Mouse (Mus musculus) liver, embryonic 11.5 days (tissue): ENCODE results near the gene Supt5. TPM values are rescaled to one million over a fixed set of nuclear protein-coding genes. Genes with fewer than 3 reads are reported as not detected.

Source experiments
- ATAC-seq: fragments of 200-750 bp; cut with Nextera tagmentation; replicated peaks from 2 replicates; pipeline ENCODE4 v1.8.0; 2017; ENCODE audit warnings: moderate number of reproducible peaks, mild to moderate bottlenecking, moderate TSS enrichment, moderate library complexity; ENCODE audit not compliant: low FRiP score
- DNase-seq: peaks from one replicate; pipeline ENCODE4 v3.0.0-alpha.2; 2017; ENCODE audit warnings: low spot score
- H3K27ac ChIP-seq: fragments of 300-500 bp; sonication (generic); 2 replicates; pipeline ENCODE4 v1.5.1; 2014; ENCODE audit warnings: mild to moderate bottlenecking, low read depth, low read length, control low read depth
- H3K27me3 ChIP-seq: fragments of 300-500 bp; sonication (generic); replicated peaks from 2 replicates; pipeline ENCODE4 v1.6.1; 2014; ENCODE audit warnings: low read length, mixed read lengths; ENCODE audit not compliant: control insufficient read depth, insufficient read depth
- H3K36me3 ChIP-seq: fragments of 300-500 bp; sonication (generic); 2 replicates; pipeline ENCODE4 v1.6.1; 2014; ENCODE audit warnings: mild to moderate bottlenecking, low read length, moderate library complexity, mixed read lengths; ENCODE audit not compliant: control insufficient read depth, insufficient read depth
- H3K4me1 ChIP-seq: fragments of 300-500 bp; sonication (generic); replicated peaks from 2 replicates; pipeline ENCODE4 v1.6.1; 2014; ENCODE audit warnings: low read length, mixed read lengths; ENCODE audit not compliant: control insufficient read depth, insufficient read depth
- H3K4me2 ChIP-seq: fragments of 300-500 bp; sonication (generic); 2 replicates; pipeline ENCODE4 v1.6.1; 2014; ENCODE audit warnings: mild to moderate bottlenecking, control low read depth, moderate library complexity
- H3K4me3 ChIP-seq: fragments of 300-500 bp; sonication (generic); 2 replicates; pipeline ENCODE4 v1.5.1; 2014; ENCODE audit warnings: low read depth, low read length, control low read depth
- H3K9ac ChIP-seq: fragments of 300-500 bp; sonication (generic); 2 replicates; pipeline ENCODE4 v1.6.1; 2014; ENCODE audit warnings: low read depth, low read length, control low read depth
- H3K9me3 ChIP-seq: fragments of 300-500 bp; sonication (generic); 2 replicates; pipeline ENCODE4 v1.6.1; 2016; ENCODE audit warnings: low read length, inconsistent platforms, mixed read lengths; ENCODE audit not compliant: control insufficient read depth
- WGBS: fragments of 180-500 bp; shearing (Covaris S2); extraction: QIAGEN DNeasy Blood & Tissue Kit; methylation state at CpG from one replicate; pipeline ENCODE4 v1.1.7; 2014; 5-methylcytosine and 5-hydroxymethylcytosine counted together
- polyA plus RNA-seq: library from polyadenylated mRNA; unstranded; fragments of >200 nt; fragmentation: Nextera tagmentation; extraction: Ambion mirVana; gene quantifications from 2 replicates; pipeline ENCODE4 v1.2.1, GENCODE M21; 2014

Supt5 gene
- polyA plus RNA-seq, 1 experiment from 2014 or later = 77.9 TPM

DNA sequence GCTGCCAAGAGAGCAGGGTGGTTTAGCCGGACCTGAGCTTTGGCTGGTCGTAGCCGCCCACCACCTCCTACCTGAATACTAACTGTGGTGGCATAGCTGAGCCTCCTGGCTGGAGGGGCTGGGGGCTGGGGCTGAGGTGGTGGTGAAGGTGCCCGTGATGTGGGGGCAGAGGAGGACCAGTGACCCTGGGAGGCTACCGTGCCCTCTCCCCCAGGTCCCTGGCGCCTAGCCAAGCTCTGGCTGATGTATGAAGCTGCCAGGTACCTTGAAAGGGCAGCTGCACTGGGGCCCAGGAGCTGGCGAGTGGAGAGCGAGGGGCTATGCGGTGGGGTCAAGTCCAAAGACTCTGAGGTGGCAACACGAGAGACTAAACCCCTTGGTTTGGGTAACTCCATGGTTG lies 21.3 kb upstream of the Supt5 start:
- Histone ChIP-seq H3K36me3 (peaks cover 30% of the 10 kb centered on the region), H3K27ac (no peak overlapping the region), H3K27me3 (no peaks in the 10 kb centered on the region), H3K9me3 (no peaks in the 10 kb centered on the region), H3K9ac (no peak overlapping the region), H3K4me1 (peaks cover 10% of the 10 kb centered on the region), H3K4me3 (no peak overlapping the region), H3K4me2 (no peak overlapping the region)
- ATAC-seq = no peak
- 90% methylated on average over 10 of the region's 10 CpGs for WGBS
- DNase-seq = no peak

DNA sequence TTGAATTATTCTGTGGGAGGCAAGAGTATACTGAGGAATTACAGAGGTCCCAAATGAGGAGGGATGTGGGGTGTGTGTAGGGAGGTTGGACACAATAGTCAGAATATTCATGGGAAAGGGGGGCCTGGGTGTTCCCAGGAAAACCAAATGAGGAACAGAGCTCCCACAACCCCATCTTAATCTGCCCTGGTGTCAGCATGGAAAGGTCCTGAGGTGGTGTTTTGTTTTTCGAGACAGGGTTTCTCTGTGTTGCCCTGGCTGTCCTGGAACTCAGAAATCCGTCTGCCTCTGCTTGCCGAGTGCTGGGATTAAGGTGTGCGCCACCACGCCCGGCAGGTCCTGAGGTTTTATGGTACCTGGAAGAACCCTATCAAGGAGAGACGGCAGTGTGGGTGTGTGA lies 19.9 kb upstream of the Supt5 start:
- 0 out of 2 replicates have a peak overlapping the region, but pooled peaks have one; percentile 2 for H3K27ac ChIP-seq

DNA sequence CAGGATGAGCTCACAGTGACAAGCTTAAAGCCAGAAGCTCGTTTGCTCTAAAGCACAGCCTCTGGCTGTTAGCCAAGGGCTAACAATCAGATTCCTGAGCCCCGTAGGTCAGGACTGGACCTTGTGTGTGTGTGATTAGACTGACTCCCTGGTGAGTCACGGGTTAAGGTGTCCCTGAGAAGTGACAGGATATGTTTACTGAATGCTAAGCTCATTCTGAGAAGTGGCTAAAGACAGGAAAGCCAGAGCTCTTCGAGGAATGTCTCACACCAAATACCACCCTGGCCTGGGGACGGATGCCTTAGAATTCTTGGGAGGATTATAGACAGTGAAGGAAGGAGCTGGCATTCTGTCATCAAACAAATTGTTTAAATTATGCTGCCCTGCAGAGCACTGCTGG lies 19.4 kb upstream of the Supt5 start:
- Histone ChIP-seq H3K27me3 (no peaks in the 10 kb centered on the region), H3K4me1 (peaks cover 15% of the 10 kb centered on the region), H3K9ac (no peak overlapping the region), H3K4me3 (no peak overlapping the region), H3K27ac (peak overlapping the region; percentile 17; the same call in 1 of the 2 replicates), H3K36me3 (peaks cover 37% of the 10 kb centered on the region), H3K4me2 (peak overlapping the region; percentile 13), H3K9me3 (no peaks in the 10 kb centered on the region)
- WGBS = 11% methylated on average over 5 of the region's 5 CpGs
- DNase-seq (no peak), ATAC-seq (peak; percentile 26; the same call in 1 of the 2 replicates)

More for the DNA sequence above, 19.9 kb upstream of the Supt5 start:
- peaks cover 32% of the 10 kb centered on the region for H3K36me3 ChIP-seq
- no peaks in the 10 kb centered on the region for H3K9me3 ChIP-seq
- H3K4me3 ChIP-seq = no peak overlapping the region
- no peak overlapping the region; the same call in 1 of the 2 replicates for H3K4me2 ChIP-seq
- H3K9ac ChIP-seq = no peak overlapping the region
- H3K27me3 ChIP-seq = no peaks in the 10 kb centered on the region
- ATAC-seq (no peak), DNase-seq (no peak)
- WGBS = 67% methylated on average over 7 of the region's 7 CpGs
- H3K4me1 ChIP-seq = peaks cover 13% of the 10 kb centered on the region

DNA sequence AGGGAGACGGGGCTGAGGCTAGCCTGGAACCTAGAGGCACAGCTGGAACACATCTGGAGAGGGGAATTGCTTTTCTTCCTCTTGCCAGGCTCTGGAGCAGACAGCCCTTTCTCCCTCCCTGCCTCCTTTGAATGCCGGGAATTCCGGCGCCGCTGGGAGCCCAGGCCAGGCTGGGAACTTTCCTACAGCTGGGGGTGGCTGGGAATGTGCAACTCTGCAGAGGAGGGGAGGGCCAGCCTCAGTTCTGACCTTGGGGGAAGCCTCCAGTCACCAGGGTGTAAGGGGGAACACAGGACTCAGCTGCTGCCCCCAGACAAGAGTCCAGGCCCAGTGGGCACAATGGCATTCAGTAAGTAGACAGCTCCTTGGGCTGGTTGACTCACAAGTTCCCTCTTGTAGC lies 18.4 kb upstream of the Supt5 start:
- WGBS = 23% methylated on average over 5 of the region's 5 CpGs
- H3K27ac ChIP-seq = peak overlapping the region; percentile 67
- ATAC-seq (no peak), DNase-seq (no peak)
- H3K4me1 ChIP-seq = peaks cover 15% of the 10 kb centered on the region
- no peak overlapping the region for H3K4me3 ChIP-seq
- no peak overlapping the region for H3K9ac ChIP-seq
- H3K36me3 ChIP-seq = peaks cover 38% of the 10 kb centered on the region
- H3K27me3 ChIP-seq = no peaks in the 10 kb centered on the region
- no peaks in the 10 kb centered on the region for H3K9me3 ChIP-seq
- H3K4me2 ChIP-seq = peak overlapping the region; percentile 13

- Histone ChIP-seq H3K4me3 (no peak overlapping the region), H3K9ac (no peak overlapping the region), H3K36me3 (peaks cover 35% of the 10 kb centered on the region), H3K4me2 (no peak overlapping the region), H3K27me3 (no peaks in the 10 kb centered on the region), H3K9me3 (no peaks in the 10 kb centered on the region), H3K27ac (no peak overlapping the region), H3K4me1 (peaks cover 21% of the 10 kb centered on the region)
- DNase-seq (no peak), ATAC-seq (no peak)
- 84% methylated on average over 3 of the region's 3 CpGs for WGBS
Observed at GRCm38 (mm10) chr7:28355221-28355620, 16.7 kb upstream of the Supt5 start.

GRCm38 (mm10) chr7:28354596-28354995 lies 16.1 kb upstream of the Supt5 start:
- peaks cover 32% of the 10 kb centered on the region for H3K36me3 ChIP-seq
- H3K27ac ChIP-seq = no peak overlapping the region
- H3K4me1 ChIP-seq = peaks cover 25% of the 10 kb centered on the region
- no peak overlapping the region for H3K9ac ChIP-seq
- no peak overlapping the region for H3K4me2 ChIP-seq
- no peak for DNase-seq
- 92% methylated on average over 3 of the region's 3 CpGs for WGBS
- ATAC-seq = no peak
- H3K4me3 ChIP-seq = no peak overlapping the region
- no peaks in the 10 kb centered on the region for H3K27me3 ChIP-seq
- H3K9me3 ChIP-seq = no peaks in the 10 kb centered on the region

DNA sequence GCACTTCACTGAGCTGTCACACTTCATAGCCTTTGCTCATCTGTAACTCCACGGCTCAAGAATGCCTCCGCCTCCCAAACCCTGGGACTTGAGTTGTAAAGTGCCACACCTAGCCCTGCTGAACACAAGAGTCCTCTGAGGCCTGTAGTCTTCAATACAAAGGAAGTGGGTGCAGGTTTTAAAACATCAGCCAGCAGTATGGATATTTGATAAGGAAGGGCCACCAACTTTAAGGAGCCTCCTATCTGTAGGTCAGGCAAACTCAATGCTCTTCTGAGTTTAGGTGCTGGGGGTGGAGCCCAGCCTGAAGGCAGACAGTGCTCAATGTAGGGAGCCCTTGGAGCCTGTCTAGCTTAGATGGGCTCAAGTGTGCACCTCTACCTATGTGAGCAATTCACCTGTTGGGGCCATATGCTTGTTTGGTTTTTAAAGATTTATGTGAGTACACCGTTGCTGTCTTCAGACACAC lies 15.6 kb upstream of the Supt5 start:
- H3K4me3 ChIP-seq = no peak overlapping the region
- H3K9me3 ChIP-seq = no peaks in the 10 kb centered on the region
- H3K27ac ChIP-seq = no peak overlapping the region
- no peak overlapping the region for H3K4me2 ChIP-seq
- peaks cover 32% of the 10 kb centered on the region for H3K36me3 ChIP-seq
- H3K4me1 ChIP-seq = peaks cover 30% of the 10 kb centered on the region
- H3K9ac ChIP-seq = no peak overlapping the region
- H3K27me3 ChIP-seq = no peaks in the 10 kb centered on the region
- DNase-seq (no peak), ATAC-seq (no peak)
- 78% methylated on average over 3 of the region's 3 CpGs for WGBS

- Histone ChIP-seq H3K9me3 (no peaks in the 10 kb centered on the region), H3K4me1 (peaks cover 32% of the 10 kb centered on the region), H3K9ac (no peak overlapping the region), H3K27me3 (no peaks in the 10 kb centered on the region), H3K27ac (peak overlapping the region; percentile 25; the same call in 1 of the 2 replicates), H3K36me3 (peaks cover 32% of the 10 kb centered on the region), H3K4me2 (no peak overlapping the region), H3K4me3 (no peak overlapping the region)
- DNase-seq (no peak), ATAC-seq (no peak)
- WGBS = 93% methylated on average over 2 of the region's 2 CpGs
Observed at GRCm38 (mm10) chr7:28353267-28353666, 14.7 kb upstream of the Supt5 start.

GRCm38 (mm10) chr7:28351676-28352191 lies 13.2 kb upstream of the Supt5 start:
- ATAC-seq (no peak), DNase-seq (no peak)
- Histone ChIP-seq H3K4me3 (peak overlapping the region; percentile 96), H3K4me1 (peaks cover 22% of the 10 kb centered on the region), H3K36me3 (peaks cover 32% of the 10 kb centered on the region), H3K27me3 (no peaks in the 10 kb centered on the region), H3K4me2 (peak overlapping the region; percentile 95), H3K9me3 (no peaks in the 10 kb centered on the region), H3K27ac (peak overlapping the region; percentile 89), H3K9ac (peak overlapping the region; percentile 100)
- WGBS = 26% methylated on average over 4 of the region's 4 CpGs
